Mouse (Mus musculus): ENCODE measurements around the gene Skil. TPM values are rescaled to one million over a fixed set of nuclear protein-coding genes. Genes with fewer than 3 reads are reported as not detected.

Gene Skil
- 33.5 and 34.4 TPM in 2 replicates for polyA plus RNA-seq (2015; fragmentation: Nextera tagmentation; extraction: Ambion mirVana)

DNA sequence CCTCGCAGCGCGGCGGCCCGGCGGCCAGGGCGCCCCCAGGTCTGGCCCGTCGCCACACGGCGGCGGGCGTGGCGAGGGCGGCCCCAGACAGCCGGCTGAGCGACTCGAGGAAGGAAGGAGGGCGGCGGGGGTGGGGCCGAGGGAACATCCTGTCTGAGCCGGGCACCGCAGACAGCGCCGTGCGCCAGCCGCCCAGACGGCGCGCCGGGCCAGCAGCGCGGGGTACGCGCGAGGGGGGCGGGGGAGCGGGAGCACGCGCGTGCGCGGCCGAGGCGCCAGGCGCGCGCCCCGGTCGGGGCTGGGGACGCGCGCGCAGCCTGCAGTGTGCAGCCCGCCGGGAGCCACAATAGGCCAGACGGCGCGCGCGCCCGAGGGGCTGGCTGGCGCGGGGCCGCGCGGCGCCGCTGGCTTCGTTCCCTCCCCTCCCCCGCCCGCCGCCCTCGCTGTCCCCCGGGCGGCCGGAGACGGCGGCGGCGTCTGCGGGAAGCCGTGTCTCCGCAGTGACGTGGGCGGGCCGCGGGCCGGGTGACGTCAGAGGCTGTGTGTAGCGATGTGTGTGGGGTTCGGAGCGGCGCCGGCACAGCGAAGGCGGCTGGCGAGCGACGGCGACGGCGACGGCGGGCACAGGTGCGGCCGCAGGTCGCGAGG, at the start of gene Skil:
Gene Skil, plus strand, starts transcription at position 528 of the 648 bp plus-strand sequence.
- Histone ChIP-seq H3K27me3 (no peaks in the 10 kb centered on the region), H3K27ac (peak within 1 kb of the TSS; percentile 100), H3K9ac (peak within 1 kb of the TSS; percentile 95), H3K4me1 (replicated peaks) (peaks cover 31% of the 10 kb centered on the region), H3K9me3 (no peaks in the 10 kb centered on the region), H3K36me3 (0 out of 2 replicates have a peak, but pooled peaks cover 4% of the 10 kb centered on the region), H3K4me2 (peak within 1 kb of the TSS; percentile 77), H3K4me3 (peak within 1 kb of the TSS; percentile 82)
- peak; percentile 96 for ATAC-seq (ENCODE audit: low FRiP score)
- WGBS = under 1% methylated on average over 81 of the region's 109 CpGs

DNA sequence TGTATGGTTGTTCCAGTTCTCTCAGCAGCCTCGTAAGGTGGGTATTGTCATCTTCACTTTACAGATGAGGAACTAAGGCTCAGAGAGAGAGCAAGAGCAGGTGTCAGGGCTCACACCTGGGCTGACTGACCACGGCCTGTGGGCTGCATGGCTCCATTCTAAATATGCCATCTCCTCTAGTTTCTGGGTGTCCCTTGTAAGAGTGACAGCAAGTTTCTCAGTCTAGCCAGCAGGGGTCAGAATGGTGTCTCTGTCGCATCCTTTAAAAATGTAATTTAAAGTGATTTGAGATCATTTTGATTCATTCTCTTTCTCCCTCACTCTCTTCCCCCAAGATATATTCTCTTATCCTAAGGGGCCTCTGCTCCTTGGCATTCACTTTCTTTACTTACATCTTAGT, 47.6 kb upstream of the Skil start:
- H3K4me1 ChIP-seq (replicated peaks) = no peaks in the 10 kb centered on the region
- no peak overlapping the region for H3K9ac ChIP-seq
- no peaks in the 10 kb centered on the region for H3K9me3 ChIP-seq
- WGBS = 76% methylated on average over 3 of the region's 3 CpGs
- ATAC-seq (ENCODE audit: low FRiP score) = no peak
- no peak overlapping the region for H3K4me3 ChIP-seq
- no peak overlapping the region for H3K27ac ChIP-seq
- H3K4me2 ChIP-seq = no peak overlapping the region
- no peaks in the 10 kb centered on the region for H3K27me3 ChIP-seq
- H3K36me3 ChIP-seq = peaks cover 29% of the 10 kb centered on the region

GRCm38 (mm10) chr3:31049087-31049486, 45.8 kb upstream of the Skil start:
- 90% methylated on average over 5 of the region's 5 CpGs for whole genome bisulfite sequencing
- H3K36me3 ChIP-seq = peaks cover 26% of the 10 kb centered on the region
- no peak for ATAC-seq (ENCODE audit: low FRiP score)

GRCm38 (mm10) chr3:31050375-31050774, 44.5 kb upstream of the Skil start:
- Histone ChIP-seq H3K4me2 (no peak overlapping the region), H3K36me3 (peaks cover 23% of the 10 kb centered on the region), H3K27ac (no peak overlapping the region), H3K27me3 (no peaks in the 10 kb centered on the region), H3K4me3 (no peak overlapping the region), H3K9me3 (no peaks in the 10 kb centered on the region), H3K4me1 (replicated peaks) (no peaks in the 10 kb centered on the region), H3K9ac (no peak overlapping the region)
- WGBS = 64% methylated on average over 7 of the region's 7 CpGs
- no peak for ATAC-seq (ENCODE audit: low FRiP score)

More at GRCm38 (mm10) chr3:31049087-31049486, 45.8 kb upstream of the Skil start:
- Histone ChIP-seq H3K27ac (no peak overlapping the region), H3K4me3 (no peak overlapping the region), H3K9ac (no peak overlapping the region), H3K4me1 (replicated peaks) (no peaks in the 10 kb centered on the region), H3K9me3 (no peaks in the 10 kb centered on the region), H3K4me2 (no peak overlapping the region), H3K27me3 (no peaks in the 10 kb centered on the region)

- 82% methylated on average over 9 of the region's 9 CpGs for WGBS
- Histone ChIP-seq H3K36me3 (peaks cover 22% of the 10 kb centered on the region), H3K27me3 (no peaks in the 10 kb centered on the region), H3K9ac (no peak overlapping the region), H3K4me3 (no peak overlapping the region), H3K27ac (no peak overlapping the region), H3K4me2 (no peak overlapping the region), H3K4me1 (replicated peaks) (peaks cover 4% of the 10 kb centered on the region; the same call in 1 of the 2 replicates), H3K9me3 (no peaks in the 10 kb centered on the region)
- ATAC-seq (ENCODE audit: low FRiP score) = no peak
Observed at GRCm38 (mm10) chr3:31051730-31052129, 43.1 kb upstream of the Skil start.

GRCm38 (mm10) chr3:31053191-31053590, 41.7 kb upstream of the Skil start:
- no peaks in the 10 kb centered on the region for H3K9me3 ChIP-seq
- no peak overlapping the region for H3K4me2 ChIP-seq
- no peaks in the 10 kb centered on the region for H3K27me3 ChIP-seq
- H3K9ac ChIP-seq = no peak overlapping the region
- no peak for ATAC-seq (ENCODE audit: low FRiP score)
- WGBS = 85% methylated on average over 9 of the region's 9 CpGs
- no peak overlapping the region for H3K4me3 ChIP-seq
- peaks cover 8% of the 10 kb centered on the region; the same call in 1 of the 2 replicates for H3K4me1 ChIP-seq (replicated peaks)
- H3K36me3 ChIP-seq = peaks cover 21% of the 10 kb centered on the region
- no peak overlapping the region for H3K27ac ChIP-seq

DNA sequence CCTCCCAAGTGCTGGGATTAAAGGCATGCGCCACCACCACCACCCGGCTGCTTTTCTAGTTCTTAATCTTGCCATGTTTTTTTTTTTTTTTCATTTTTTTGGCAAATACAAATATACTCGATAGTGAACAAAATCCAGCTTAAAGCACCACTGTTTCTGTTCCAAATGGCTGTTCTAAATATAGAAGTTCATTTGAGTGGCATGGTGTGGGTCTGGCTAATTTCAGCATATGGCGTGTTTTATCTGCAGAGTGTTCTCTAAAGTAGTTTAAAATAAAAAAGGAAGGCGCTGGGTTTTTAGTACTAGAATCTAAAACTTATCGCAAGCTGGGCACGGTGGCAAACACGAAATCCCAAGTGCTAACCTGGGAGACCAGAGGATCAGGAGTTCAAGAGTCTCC, 40.0 kb upstream of the Skil start:
- H3K36me3 ChIP-seq = peaks cover 14% of the 10 kb centered on the region
- no peak overlapping the region for H3K4me2 ChIP-seq
- no peak for ATAC-seq (ENCODE audit: low FRiP score)
- 96% methylated on average over 8 of the region's 8 CpGs for WGBS
- no peak overlapping the region for H3K27ac ChIP-seq
- H3K9ac ChIP-seq = no peak overlapping the region
- no peaks in the 10 kb centered on the region for H3K27me3 ChIP-seq
- H3K4me3 ChIP-seq = no peak overlapping the region
- H3K4me1 ChIP-seq (replicated peaks) = peaks cover 8% of the 10 kb centered on the region; the same call in 1 of the 2 replicates
- no peaks in the 10 kb centered on the region for H3K9me3 ChIP-seq

GRCm38 (mm10) chr3:31056047-31056650, 38.7 kb upstream of the Skil start:
- peak; percentile 67 for ATAC-seq (ENCODE audit: low FRiP score)
- Histone ChIP-seq H3K9me3 (no peaks in the 10 kb centered on the region), H3K27me3 (no peaks in the 10 kb centered on the region), H3K4me1 (replicated peaks) (peaks cover 8% of the 10 kb centered on the region; the same call in 1 of the 2 replicates), H3K27ac (no peak overlapping the region), H3K4me3 (peak overlapping the region; percentile 32), H3K36me3 (peaks cover 10% of the 10 kb centered on the region; the same call in 1 of the 2 replicates), H3K4me2 (peak overlapping the region; percentile 49), H3K9ac (no peak overlapping the region)
- 31% methylated on average over 17 of the region's 17 CpGs for WGBS

DNA sequence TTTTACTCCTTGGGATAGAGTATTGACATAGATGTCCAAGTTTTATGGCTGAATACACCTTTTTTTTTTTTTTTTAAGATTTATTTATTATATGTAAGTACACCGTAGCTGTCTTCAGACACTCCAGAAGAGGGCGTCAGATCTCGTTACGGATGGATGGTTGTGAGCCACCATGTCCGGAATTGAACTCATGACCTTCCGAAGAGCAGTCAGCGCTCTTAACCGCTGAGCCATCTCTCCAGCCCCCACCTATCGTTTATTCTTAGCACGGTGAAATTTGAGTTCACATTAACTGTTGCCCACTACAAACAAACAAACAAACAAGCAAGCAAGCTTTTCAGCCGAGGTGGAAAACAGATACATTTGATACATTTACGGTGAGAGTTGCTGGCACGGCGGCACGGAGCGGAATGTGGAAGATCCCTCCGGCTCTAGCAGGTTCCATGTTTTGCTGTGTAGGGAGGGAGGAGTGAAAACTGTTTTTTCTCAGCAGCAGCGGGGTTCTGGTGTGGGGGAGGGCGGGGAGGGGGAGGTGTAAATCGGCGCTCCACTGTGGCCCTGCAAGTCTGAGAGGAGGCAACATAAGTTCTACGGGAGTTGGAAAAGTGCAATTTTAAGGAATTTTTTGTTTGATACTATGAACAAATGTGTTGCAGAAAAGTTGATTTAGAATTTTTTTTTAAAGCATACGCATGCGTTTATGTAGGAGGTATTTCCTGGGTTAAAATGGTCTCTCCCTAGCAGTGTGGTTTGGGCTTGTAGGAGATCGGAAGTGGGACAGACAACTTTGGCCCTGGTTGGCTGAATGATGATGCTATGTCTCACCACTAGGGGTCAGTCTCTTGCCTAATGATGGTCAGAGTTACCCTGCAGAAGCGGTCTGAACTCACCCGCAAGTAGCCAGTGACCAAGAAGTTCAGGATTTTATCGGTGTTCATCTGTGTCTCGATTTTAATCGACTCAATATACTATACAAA, 37.9 kb upstream of the Skil start:
- Histone ChIP-seq H3K4me3 (peak overlapping the region; percentile 32), H3K4me1 (replicated peaks) (peaks cover 8% of the 10 kb centered on the region; the same call in 1 of the 2 replicates), H3K27me3 (no peaks in the 10 kb centered on the region), H3K27ac (no peak overlapping the region), H3K4me2 (peak overlapping the region; percentile 49), H3K9me3 (no peaks in the 10 kb centered on the region), H3K9ac (peak overlapping the region; percentile 55; the same call in 1 of the 2 replicates), H3K36me3 (0 out of 2 replicates have a peak, but pooled peaks cover 5% of the 10 kb centered on the region)
- ATAC-seq (ENCODE audit: low FRiP score) = peak; percentile 91
- WGBS = 8% methylated on average over 30 of the region's 30 CpGs

- no peak for ATAC-seq (ENCODE audit: low FRiP score)
- H3K9ac ChIP-seq = no peak overlapping the region
- no peaks in the 10 kb centered on the region for H3K9me3 ChIP-seq
- H3K4me2 ChIP-seq = no peak overlapping the region
- no peaks in the 10 kb centered on the region for H3K27me3 ChIP-seq
- no peak overlapping the region for H3K27ac ChIP-seq
- no peak overlapping the region for H3K4me3 ChIP-seq
- no peaks in the 10 kb centered on the region for H3K36me3 ChIP-seq
- 82% methylated on average over 8 of the region's 8 CpGs for WGBS
- H3K4me1 ChIP-seq (replicated peaks) = peaks cover 8% of the 10 kb centered on the region; the same call in 1 of the 2 replicates
Observed at GRCm38 (mm10) chr3:31060745-31061102, 34.1 kb upstream of the Skil start.

DNA sequence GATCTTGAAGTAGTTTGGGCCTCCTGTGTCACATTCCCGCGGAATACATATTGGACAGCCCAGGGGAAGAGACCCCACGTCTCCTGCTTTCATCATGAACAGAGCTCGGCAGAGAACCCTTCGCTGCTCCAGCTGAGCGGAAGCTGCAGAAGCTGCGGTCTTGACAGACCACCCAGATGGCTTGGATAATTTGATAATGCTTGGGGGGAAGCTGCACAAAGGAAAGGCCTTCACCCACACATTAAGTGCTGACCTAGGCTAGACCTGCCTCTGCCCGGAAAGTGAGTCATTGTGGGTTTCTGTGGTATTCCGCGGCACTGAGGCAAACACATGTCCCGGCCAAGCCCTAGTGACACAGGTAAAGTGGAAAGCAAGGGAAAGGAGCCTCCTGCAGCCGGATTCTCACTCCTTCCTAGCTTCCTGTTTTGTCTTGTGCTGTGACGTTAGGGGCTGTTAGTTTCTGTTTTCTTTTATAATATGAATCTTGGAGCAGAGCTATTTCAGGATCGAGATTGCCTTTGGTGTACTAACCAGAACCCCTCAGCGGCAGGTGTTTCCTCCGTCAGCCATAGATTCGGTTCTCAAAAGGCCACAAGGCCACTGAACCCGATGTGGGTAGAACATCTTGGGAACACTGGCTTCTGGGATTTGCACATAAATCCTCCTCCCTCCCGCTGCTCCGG, 33.6 kb upstream of the Skil start:
- WGBS = 68% methylated on average over 20 of the region's 20 CpGs
- ATAC-seq (ENCODE audit: low FRiP score) = no peak
- Histone ChIP-seq H3K9me3 (no peaks in the 10 kb centered on the region), H3K4me2 (no peak overlapping the region), H3K27me3 (no peaks in the 10 kb centered on the region), H3K27ac (no peak overlapping the region), H3K4me1 (replicated peaks) (peaks cover 6% of the 10 kb centered on the region; the same call in 1 of the 2 replicates), H3K9ac (no peak overlapping the region), H3K4me3 (no peak overlapping the region), H3K36me3 (no peaks in the 10 kb centered on the region)

All from hindbrain, embryonic 13.5 days (tissue).